Mouse (Mus musculus): ENCODE results near the gene Lamtor1. TPM values are rescaled to one million over a fixed set of nuclear protein-coding genes. Genes with fewer than 3 reads are reported as not detected.

Lamtor1 gene
- polyA plus RNA-seq, 1 experiment from 2014 or later: 166 TPM

GRCm38 (mm10) chr7:101956481-101956880 lies 50.8 kb downstream of the Lamtor1 start:
- H3K4me1 ChIP-seq: no peaks in the 10 kb centered on the region
- no peak overlapping the region for H3K4me2 ChIP-seq (replicated peaks)
- no peak for ATAC-seq (ENCODE audit: insufficient number of reproducible peaks, low FRiP score, low TSS enrichment, low read depth)
- H3K27ac ChIP-seq (replicated peaks): no peak overlapping the region
- no peaks in the 10 kb centered on the region for H3K9me3 ChIP-seq (replicated peaks)
- 78% methylated on average over 1 of the region's 1 CpGs for WGBS
- H3K36me3 ChIP-seq: no peaks in the 10 kb centered on the region
- H3K4me3 ChIP-seq (replicated peaks): no peak overlapping the region
- H3K27me3 ChIP-seq: no peaks in the 10 kb centered on the region
- no peak overlapping the region for H3K9ac ChIP-seq

GRCm38 (mm10) chr7:101956911-101957310 lies 51.2 kb downstream of the Lamtor1 start:
- Histone ChIP-seq H3K4me1 (no peaks in the 10 kb centered on the region), H3K27ac (replicated peaks) (no peak overlapping the region), H3K9me3 (replicated peaks) (no peaks in the 10 kb centered on the region), H3K9ac (no peak overlapping the region), H3K27me3 (no peaks in the 10 kb centered on the region), H3K36me3 (no peaks in the 10 kb centered on the region), H3K4me3 (replicated peaks) (no peak overlapping the region), H3K4me2 (replicated peaks) (no peak overlapping the region)
- WGBS: 93% methylated on average over 5 of the region's 5 CpGs
- ATAC-seq (ENCODE audit: insufficient number of reproducible peaks, low FRiP score, low TSS enrichment, low read depth): no peak

GRCm38 (mm10) chr7:101962829-101963228 lies 57.1 kb downstream of the Lamtor1 start:
- WGBS: 97% methylated on average over 2 of the region's 2 CpGs
- Histone ChIP-seq H3K27ac (replicated peaks) (no peak overlapping the region), H3K27me3 (no peaks in the 10 kb centered on the region), H3K36me3 (no peaks in the 10 kb centered on the region), H3K4me1 (no peaks in the 10 kb centered on the region), H3K4me3 (replicated peaks) (no peak overlapping the region), H3K9ac (no peak overlapping the region), H3K9me3 (replicated peaks) (no peaks in the 10 kb centered on the region), H3K4me2 (replicated peaks) (no peak overlapping the region)
- ATAC-seq (ENCODE audit: insufficient number of reproducible peaks, low FRiP score, low TSS enrichment, low read depth): no peak

- WGBS: 91% methylated on average over 2 of the region's 2 CpGs
- ATAC-seq (ENCODE audit: insufficient number of reproducible peaks, low FRiP score, low TSS enrichment, low read depth): no peak
- H3K36me3 ChIP-seq: no peaks in the 10 kb centered on the region
- no peak overlapping the region for H3K9ac ChIP-seq
- no peak overlapping the region for H3K4me3 ChIP-seq (replicated peaks)
- peaks cover 5% of the 10 kb centered on the region for H3K4me1 ChIP-seq
- H3K4me2 ChIP-seq (replicated peaks): no peak overlapping the region
- no peak overlapping the region for H3K27ac ChIP-seq (replicated peaks)
- H3K9me3 ChIP-seq (replicated peaks): no peaks in the 10 kb centered on the region
- H3K27me3 ChIP-seq: no peaks in the 10 kb centered on the region
Observed at GRCm38 (mm10) chr7:101963621-101964020, 57.9 kb downstream of the Lamtor1 start.

- 92% methylated on average over 4 of the region's 4 CpGs for WGBS
- Histone ChIP-seq H3K4me2 (replicated peaks) (no peak overlapping the region), H3K27me3 (no peaks in the 10 kb centered on the region), H3K27ac (replicated peaks) (no peak overlapping the region), H3K4me1 (peaks cover 11% of the 10 kb centered on the region), H3K4me3 (replicated peaks) (no peak overlapping the region), H3K36me3 (no peaks in the 10 kb centered on the region), H3K9ac (no peak overlapping the region), H3K9me3 (replicated peaks) (no peaks in the 10 kb centered on the region)
- ATAC-seq (ENCODE audit: insufficient number of reproducible peaks, low FRiP score, low TSS enrichment, low read depth): no peak
Observed at GRCm38 (mm10) chr7:101964551-101964950, 58.8 kb downstream of the Lamtor1 start.

GRCm38 (mm10) chr7:101965606-101966005 lies 59.9 kb downstream of the Lamtor1 start:
- H3K27me3 ChIP-seq: no peaks in the 10 kb centered on the region
- H3K9me3 ChIP-seq (replicated peaks): no peaks in the 10 kb centered on the region
- H3K36me3 ChIP-seq: no peaks in the 10 kb centered on the region
- H3K4me1 ChIP-seq: peaks cover 11% of the 10 kb centered on the region
- 62% methylated on average over 2 of the region's 2 CpGs for WGBS
- H3K27ac ChIP-seq (replicated peaks): no peak overlapping the region
- H3K4me2 ChIP-seq (replicated peaks): no peak overlapping the region
- ATAC-seq (ENCODE audit: insufficient number of reproducible peaks, low FRiP score, low TSS enrichment, low read depth): no peak
- no peak overlapping the region for H3K9ac ChIP-seq
- H3K4me3 ChIP-seq (replicated peaks): no peak overlapping the region

GRCm38 (mm10) chr7:101967256-101967655 lies 61.6 kb downstream of the Lamtor1 start:
- H3K9ac ChIP-seq: no peak overlapping the region
- H3K4me3 ChIP-seq (replicated peaks): no peak overlapping the region
- no peak overlapping the region for H3K27ac ChIP-seq (replicated peaks)
- no peaks in the 10 kb centered on the region for H3K27me3 ChIP-seq
- peaks cover 23% of the 10 kb centered on the region for H3K4me1 ChIP-seq
- no peak overlapping the region for H3K4me2 ChIP-seq (replicated peaks)
- no peak for ATAC-seq (ENCODE audit: insufficient number of reproducible peaks, low FRiP score, low TSS enrichment, low read depth)
- H3K36me3 ChIP-seq: no peaks in the 10 kb centered on the region
- no peaks in the 10 kb centered on the region for H3K9me3 ChIP-seq (replicated peaks)
- 85% methylated on average over 1 of the region's 1 CpGs for WGBS

GRCm38 (mm10) chr7:101968751-101969150 lies 63.0 kb downstream of the Lamtor1 start:
- WGBS: 50% methylated on average over 2 of the region's 2 CpGs
- H3K36me3 ChIP-seq: no peaks in the 10 kb centered on the region
- H3K27me3 ChIP-seq: no peaks in the 10 kb centered on the region
- ATAC-seq (ENCODE audit: insufficient number of reproducible peaks, low FRiP score, low TSS enrichment, low read depth): no peak
- peak overlapping the region; percentile 99 for H3K27ac ChIP-seq (replicated peaks)
- no peak overlapping the region for H3K4me2 ChIP-seq (replicated peaks)
- peaks cover 36% of the 10 kb centered on the region for H3K4me1 ChIP-seq
- H3K4me3 ChIP-seq (replicated peaks): no peak overlapping the region; the same call in 1 of the 2 replicates
- H3K9me3 ChIP-seq (replicated peaks): no peaks in the 10 kb centered on the region
- no peak overlapping the region for H3K9ac ChIP-seq

GRCm38 (mm10) chr7:101969694-101970428 lies 64.2 kb downstream of the Lamtor1 start:
- Histone ChIP-seq H3K27ac (replicated peaks) (peak overlapping the region; percentile 99), H3K4me3 (replicated peaks) (peak overlapping the region; percentile 74), H3K9ac (peak overlapping the region; percentile 64), H3K4me2 (replicated peaks) (peak overlapping the region; percentile 76), H3K4me1 (peaks cover 47% of the 10 kb centered on the region), H3K36me3 (no peaks in the 10 kb centered on the region), H3K27me3 (no peaks in the 10 kb centered on the region), H3K9me3 (replicated peaks) (no peaks in the 10 kb centered on the region)
- ATAC-seq (ENCODE audit: insufficient number of reproducible peaks, low FRiP score, low TSS enrichment, low read depth): peak; percentile 92
- under 1% methylated on average over 53 of the region's 53 CpGs for WGBS

GRCm38 (mm10) chr7:101970429-101970775 lies 64.7 kb downstream of the Lamtor1 start:
- H3K4me1 ChIP-seq: peaks cover 52% of the 10 kb centered on the region
- peak overlapping the region; percentile 64 for H3K9ac ChIP-seq
- no peaks in the 10 kb centered on the region for H3K27me3 ChIP-seq
- H3K9me3 ChIP-seq (replicated peaks): no peaks in the 10 kb centered on the region
- H3K4me3 ChIP-seq (replicated peaks): peak overlapping the region; percentile 74
- peak overlapping the region; percentile 99 for H3K27ac ChIP-seq (replicated peaks)
- peak overlapping the region; percentile 76 for H3K4me2 ChIP-seq (replicated peaks)
- WGBS: 0% methylated on average over 13 of the region's 17 CpGs
- ATAC-seq (ENCODE audit: insufficient number of reproducible peaks, low FRiP score, low TSS enrichment, low read depth): peak; percentile 68
- H3K36me3 ChIP-seq: no peaks in the 10 kb centered on the region

- ATAC-seq (ENCODE audit: insufficient number of reproducible peaks, low FRiP score, low TSS enrichment, low read depth): peak; percentile 59
- H3K9ac ChIP-seq: peak overlapping the region; percentile 57
- H3K4me3 ChIP-seq (replicated peaks): peak overlapping the region; percentile 74
- H3K4me1 ChIP-seq: peaks cover 53% of the 10 kb centered on the region
- H3K27me3 ChIP-seq: no peaks in the 10 kb centered on the region
- H3K27ac ChIP-seq (replicated peaks): peak overlapping the region; percentile 99
- under 1% methylated on average over 19 of the region's 19 CpGs for WGBS
- no peaks in the 10 kb centered on the region for H3K9me3 ChIP-seq (replicated peaks)
- peak overlapping the region; percentile 76 for H3K4me2 ChIP-seq (replicated peaks)
- H3K36me3 ChIP-seq: no peaks in the 10 kb centered on the region
Observed at GRCm38 (mm10) chr7:101970821-101971461, 65.2 kb downstream of the Lamtor1 start.
